Mouse (Mus musculus) C2C12 (cell line): ENCODE results near the gene Lrp6. TPM values are rescaled to one million over a fixed set of nuclear protein-coding genes. Genes with fewer than 3 reads are reported as not detected.

Experiments used
- H3K27me3 ChIP-seq: one replicate; pipeline ENCODE4 v1.6.1; 2011; ENCODE audit not compliant: control insufficient read depth, insufficient read depth, insufficient read length
- H3K36me3 ChIP-seq: one replicate; pipeline ENCODE4 v1.6.1; 2011; ENCODE audit not compliant: control insufficient read depth, insufficient read depth
- H3K4me3 ChIP-seq: one replicate; pipeline ENCODE4 v1.5.1; 2011; ENCODE audit warnings: mild to moderate bottlenecking, control low read depth; ENCODE audit not compliant: poor library complexity, insufficient read depth, severe bottlenecking
- H3K79me2 ChIP-seq: one replicate; pipeline ENCODE4 v1.6.1; 2011; ENCODE audit not compliant: control insufficient read depth, insufficient read depth
- H3K79me3 ChIP-seq: one replicate; pipeline ENCODE4 v1.6.1; 2011; ENCODE audit warnings: low read depth, control low read depth
- H3ac ChIP-seq: one replicate; pipeline ENCODE3; 2011; ENCODE audit warnings: low read depth; ENCODE audit not compliant: control insufficient read depth, insufficient read length
- CEBPB ChIP-seq: IDR thresholded peaks from one replicate; pipeline ENCODE4 v1.6.1; 2011; ENCODE audit warnings: low read depth, mild to moderate bottlenecking, control low read depth, moderate library complexity
- CTCF ChIP-seq: IDR thresholded peaks from one replicate; pipeline ENCODE4 v1.5.1; 2011; ENCODE audit not compliant: control insufficient read depth, insufficient read depth, insufficient read length
- FOSL1 ChIP-seq: IDR thresholded peaks from one replicate; pipeline ENCODE4 v1.8.0; 2011; ENCODE audit warnings: mild to moderate bottlenecking, low read length; ENCODE audit not compliant: poor library complexity, insufficient read depth, severe bottlenecking
- MAX ChIP-seq: IDR thresholded peaks from one replicate; pipeline ENCODE4 v1.6.1; 2011; ENCODE audit warnings: mild to moderate bottlenecking, control low read depth
- MYOD1 ChIP-seq: IDR thresholded peaks from one replicate; pipeline ENCODE4 v1.6.1; 2011; ENCODE audit warnings: low read depth; ENCODE audit not compliant: control insufficient read depth, insufficient read length
- MYOG ChIP-seq: IDR thresholded peaks from one replicate; pipeline ENCODE4 v1.6.1; 2011; ENCODE audit not compliant: control insufficient read depth, insufficient read length; ENCODE audit errors: extremely low read depth
- USF1 ChIP-seq: IDR thresholded peaks from one replicate; pipeline ENCODE4 v1.6.1; 2011; ENCODE audit warnings: low read depth, mild to moderate bottlenecking, control low read depth, moderate library complexity
- polyA plus RNA-seq: library from polyadenylated mRNA; unstranded; fragments of >200 nt; fragmentation: generic; extraction: Trizol; gene quantifications from one replicate; pipeline ENCODE4 v1.2.1, GENCODE M21; 2012; ENCODE audit warnings: missing spikeins

Lrp6 gene
- polyA plus RNA-seq, 1 experiment, result 5.9 TPM

DNA sequence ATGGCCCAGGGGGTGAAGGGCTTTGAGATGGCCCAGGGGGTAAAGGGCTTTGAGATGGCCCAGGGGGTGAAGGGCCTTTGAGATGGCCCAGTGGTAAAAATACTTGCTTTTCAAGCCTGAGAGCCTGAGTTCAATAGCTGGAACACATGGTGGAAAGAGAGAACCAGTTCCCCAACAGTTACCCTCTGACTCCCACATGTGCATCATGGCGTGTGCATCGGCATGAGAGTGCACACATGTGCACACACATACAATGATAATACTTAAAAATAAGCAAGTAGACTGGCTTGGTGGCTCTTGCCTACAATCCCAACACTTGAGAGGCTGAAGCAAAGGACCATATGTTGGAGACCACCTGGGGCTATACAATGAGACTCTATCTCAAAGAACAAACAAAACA, 17.9 kb upstream of the Lrp6 start:
- Histone ChIP-seq H3K36me3 (no peaks in the 10 kb centered on the region), H3ac (no peak overlapping the region), H3K4me3 (no peak overlapping the region), H3K79me2 (no peaks in the 10 kb centered on the region), H3K27me3 (peaks cover 8% of the 10 kb centered on the region), H3K79me3 (no peaks in the 10 kb centered on the region)
- TF ChIP-seq CTCF, result no peak
- no peak for TF ChIP-seq FOSL1
- TF ChIP-seq USF1, result no peak
- TF ChIP-seq CEBPB, result no peak
- TF ChIP-seq MAX, result no peak
- TF ChIP-seq MYOG, result no peak
- no peak for TF ChIP-seq MYOD1

DNA sequence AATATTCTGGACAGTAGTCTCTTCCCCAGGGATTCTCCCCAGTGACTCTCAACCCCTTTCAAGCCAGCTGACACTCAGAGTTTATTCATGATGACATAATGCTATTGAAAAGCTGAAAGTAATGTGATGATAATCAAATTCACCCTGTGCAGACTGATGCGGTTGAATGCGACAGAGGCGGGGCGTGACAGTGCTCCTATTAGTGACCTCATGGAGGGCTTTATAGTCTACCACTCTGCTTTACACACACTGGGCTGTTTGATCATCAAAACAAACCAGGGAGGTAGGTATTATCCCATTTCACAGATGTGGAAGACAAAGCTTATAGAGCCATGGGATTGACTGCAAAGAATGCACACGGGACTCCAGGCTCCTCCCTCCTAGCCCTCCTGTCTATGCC, 15.3 kb upstream of the Lrp6 start:
- Histone ChIP-seq H3K4me3 (no peak overlapping the region), H3K36me3 (no peaks in the 10 kb centered on the region), H3K79me2 (no peaks in the 10 kb centered on the region), H3K27me3 (peaks cover 8% of the 10 kb centered on the region), H3K79me3 (no peaks in the 10 kb centered on the region), H3ac (no peak overlapping the region)
- no peak for TF ChIP-seq USF1
- TF ChIP-seq CEBPB, result no peak
- no peak for TF ChIP-seq MYOD1
- TF ChIP-seq MAX, result no peak
- no peak for TF ChIP-seq CTCF
- no peak for TF ChIP-seq MYOG
- TF ChIP-seq FOSL1, result no peak

DNA sequence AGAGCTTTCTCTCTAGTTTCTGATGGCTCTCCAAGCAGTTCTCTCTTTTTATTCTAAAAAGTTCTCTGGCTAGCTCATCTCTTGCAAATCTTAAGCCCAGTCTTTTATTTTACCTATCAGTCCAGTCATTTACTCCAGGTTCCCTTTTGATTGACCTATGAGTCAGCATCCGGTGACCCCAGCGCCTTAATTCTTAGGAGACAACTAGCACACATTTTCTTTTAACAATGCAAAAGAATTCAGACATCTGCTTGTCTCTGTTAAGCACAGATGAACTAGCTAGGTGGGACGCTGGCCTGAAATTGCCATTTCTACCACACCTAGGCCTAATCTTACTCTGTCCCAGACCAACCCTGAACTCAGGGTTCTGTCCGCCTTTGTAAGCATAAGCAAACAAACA, 12.7 kb upstream of the Lrp6 start:
- Histone ChIP-seq H3K27me3 (peaks cover 5% of the 10 kb centered on the region), H3K36me3 (no peaks in the 10 kb centered on the region), H3K79me3 (no peaks in the 10 kb centered on the region), H3K4me3 (no peak overlapping the region), H3K79me2 (no peaks in the 10 kb centered on the region), H3ac (no peak overlapping the region)
- no peak for TF ChIP-seq CEBPB
- TF ChIP-seq USF1, result no peak
- TF ChIP-seq FOSL1, result no peak
- no peak for TF ChIP-seq MYOG
- TF ChIP-seq CTCF, result no peak
- no peak for TF ChIP-seq MYOD1
- no peak for TF ChIP-seq MAX

DNA sequence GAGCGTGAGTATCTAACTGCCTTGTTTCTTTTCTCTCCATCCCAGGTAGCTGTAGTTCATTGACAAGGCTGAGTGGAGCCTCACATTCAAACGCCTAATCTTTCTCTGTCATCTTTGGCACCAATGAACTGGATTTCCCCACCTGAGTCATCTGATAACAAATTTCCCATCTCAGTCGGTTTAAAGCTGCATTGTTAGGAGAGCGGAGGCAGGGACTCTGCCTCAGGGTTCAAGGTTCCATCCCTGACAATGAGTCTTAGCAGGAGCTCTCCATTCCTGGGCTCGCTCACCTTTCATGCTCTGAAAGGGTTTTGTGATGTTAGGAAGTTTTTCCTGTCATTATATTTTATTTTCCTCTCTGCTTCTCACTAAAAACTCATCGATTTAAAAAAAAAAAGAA, 11.3 kb upstream of the Lrp6 start:
- Histone ChIP-seq H3K79me3 (no peaks in the 10 kb centered on the region), H3K36me3 (no peaks in the 10 kb centered on the region), H3K79me2 (no peaks in the 10 kb centered on the region), H3K4me3 (no peak overlapping the region), H3K27me3 (peaks cover 4% of the 10 kb centered on the region), H3ac (no peak overlapping the region)
- TF ChIP-seq MYOG (no peak), CEBPB (no peak), MAX (no peak), FOSL1 (no peak)

DNA sequence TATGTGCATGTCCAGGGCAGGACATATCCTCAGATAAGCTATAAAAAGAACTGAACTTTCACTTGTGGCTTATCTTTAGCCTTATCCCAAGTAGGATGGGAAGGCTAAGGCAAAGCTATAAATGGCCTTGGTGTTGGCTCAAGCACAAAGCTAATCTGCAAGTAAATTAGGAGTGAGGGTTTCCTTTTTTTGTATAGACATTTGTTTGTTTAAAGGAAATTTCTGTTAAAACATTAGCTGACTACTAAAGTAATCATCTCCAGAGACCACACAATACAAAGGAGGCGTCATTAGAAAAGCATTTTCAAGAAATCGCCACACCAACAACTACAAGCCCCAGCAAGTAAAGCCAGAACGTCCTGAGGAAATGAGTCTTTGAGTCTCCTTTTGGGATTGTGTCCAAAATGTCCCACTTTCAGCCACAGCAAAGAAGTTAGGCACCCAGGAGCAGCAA, 8.6 kb upstream of the Lrp6 start:
- Histone ChIP-seq H3K79me2 (no peaks in the 10 kb centered on the region), H3K27me3 (no peaks in the 10 kb centered on the region), H3K4me3 (no peak overlapping the region), H3K79me3 (no peaks in the 10 kb centered on the region), H3K36me3 (no peaks in the 10 kb centered on the region), H3ac (no peak overlapping the region)
- TF ChIP-seq MYOG, result no peak
- TF ChIP-seq CEBPB, result no peak
- TF ChIP-seq CTCF, result no peak
- TF ChIP-seq MYOD1, result no peak
- no peak for TF ChIP-seq MAX
- no peak for TF ChIP-seq USF1
- TF ChIP-seq FOSL1, result no peak

DNA sequence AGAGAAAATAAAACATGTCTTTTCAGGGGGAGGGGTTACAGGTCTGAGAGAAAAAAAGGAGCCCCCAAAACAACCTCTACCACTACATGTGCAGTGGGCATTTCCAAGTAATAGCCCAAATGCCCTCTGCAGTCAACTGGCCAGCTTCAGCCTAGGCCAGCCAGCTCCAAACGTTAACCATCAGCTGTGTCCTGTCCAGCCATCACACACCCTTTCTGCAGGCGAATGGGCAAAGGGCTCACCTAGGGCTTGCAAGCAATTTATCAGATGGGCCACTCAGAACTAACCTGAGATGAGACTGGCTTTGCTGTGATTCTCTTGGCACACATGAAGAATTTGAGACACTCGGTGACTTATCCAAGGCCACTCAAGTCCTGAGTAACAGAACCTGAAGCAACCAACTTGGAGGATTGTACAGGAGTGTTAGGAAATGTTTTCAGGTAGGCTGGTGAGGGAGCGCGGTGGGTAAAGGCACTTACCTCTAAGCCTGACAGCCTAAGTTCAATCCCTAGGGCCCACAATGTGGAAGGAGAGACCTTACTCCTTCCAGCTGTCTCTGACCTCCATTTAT, 1.3 kb upstream of the Lrp6 start:
- no peak overlapping the region for H3ac ChIP-seq
- no peak overlapping the region for H3K4me3 ChIP-seq
- no peaks in the 10 kb centered on the region for H3K36me3 ChIP-seq
- TF ChIP-seq CEBPB (no peak), FOSL1 (no peak)
- H3K79me3 ChIP-seq, result peaks cover 30% of the 10 kb centered on the region
- peaks cover 37% of the 10 kb centered on the region for H3K79me2 ChIP-seq
- no peaks in the 10 kb centered on the region for H3K27me3 ChIP-seq
